Mouse (Mus musculus) myocyte (in vitro differentiated cells): ENCODE measurements around the gene Iqcn.
A peak's percentile ranks its signal among the peaks of the same experiment; 100 is the strongest.

Source experiments
- CEBPB ChIP-seq: IDR thresholded peaks from 2 replicates; pipeline ENCODE4 v1.6.1; 2011; ENCODE audit warnings: mild to moderate bottlenecking, moderate library complexity; ENCODE audit not compliant: poor library complexity, insufficient read depth, severe bottlenecking
- E2F4 ChIP-seq: IDR thresholded peaks from one replicate; pipeline ENCODE4 v1.6.1; 2011; ENCODE audit warnings: mild to moderate bottlenecking, control low read depth, moderate library complexity; ENCODE audit not compliant: insufficient read depth
- MAX ChIP-seq: IDR thresholded peaks from one replicate; pipeline ENCODE4 v1.6.1; 2011; ENCODE audit warnings: low read depth, mild to moderate bottlenecking, control low read depth
- MYOD1 ChIP-seq, 3 experiments: IDR thresholded peaks; one replicate each; pipeline ENCODE4 v1.6.1; 2011; ENCODE audit warnings: control low read depth in 2 of 3, low read depth in 2 of 3, mild to moderate bottlenecking in 2 of 3, moderate library complexity in 1 of 3; ENCODE audit not compliant: insufficient read length in 2 of 3, control insufficient read depth in 1 of 3
- MYOG ChIP-seq, 3 experiments: IDR thresholded peaks; one replicate each; pipeline ENCODE4 v1.6.1; 2011; ENCODE audit warnings: control low read depth in 2 of 3, low read depth in 2 of 3, mild to moderate bottlenecking in 2 of 3; ENCODE audit not compliant: insufficient read length in 2 of 3, control insufficient read depth in 1 of 3, insufficient read depth in 1 of 3
- POLR2A ChIP-seq: IDR thresholded peaks from one replicate; pipeline ENCODE4 v1.6.1; 2011; ENCODE audit warnings: low read depth, mild to moderate bottlenecking, control low read depth, moderate library complexity; ENCODE audit not compliant: insufficient read length
- POLR2AphosphoS2 ChIP-seq: IDR thresholded peaks from one replicate; pipeline ENCODE4 v1.6.1; 2011; ENCODE audit warnings: low read depth, control low read depth; ENCODE audit not compliant: insufficient read length
- REST ChIP-seq: IDR thresholded peaks from one replicate; pipeline ENCODE4 v1.6.1; 2011; ENCODE audit warnings: mild to moderate bottlenecking, control low read depth, moderate library complexity; ENCODE audit not compliant: insufficient read depth, insufficient read length
- SRF ChIP-seq: IDR thresholded peaks from one replicate; pipeline ENCODE4 v1.6.1; 2011; ENCODE audit warnings: low read depth; ENCODE audit not compliant: control insufficient read depth, insufficient read length
- TCF12 ChIP-seq: IDR thresholded peaks from one replicate; pipeline ENCODE4 v1.6.1; 2011; ENCODE audit warnings: mild to moderate bottlenecking, control low read depth; ENCODE audit not compliant: poor library complexity, insufficient read depth, severe bottlenecking
- TCF3 ChIP-seq: IDR thresholded peaks from one replicate; pipeline ENCODE4 v1.6.1; 2011; ENCODE audit warnings: low read depth, control low read depth; ENCODE audit not compliant: insufficient read length
- USF1 ChIP-seq: IDR thresholded peaks from one replicate; pipeline ENCODE4 v1.6.1; 2011; ENCODE audit warnings: low read depth, mild to moderate bottlenecking, control low read depth, moderate library complexity

DNA sequence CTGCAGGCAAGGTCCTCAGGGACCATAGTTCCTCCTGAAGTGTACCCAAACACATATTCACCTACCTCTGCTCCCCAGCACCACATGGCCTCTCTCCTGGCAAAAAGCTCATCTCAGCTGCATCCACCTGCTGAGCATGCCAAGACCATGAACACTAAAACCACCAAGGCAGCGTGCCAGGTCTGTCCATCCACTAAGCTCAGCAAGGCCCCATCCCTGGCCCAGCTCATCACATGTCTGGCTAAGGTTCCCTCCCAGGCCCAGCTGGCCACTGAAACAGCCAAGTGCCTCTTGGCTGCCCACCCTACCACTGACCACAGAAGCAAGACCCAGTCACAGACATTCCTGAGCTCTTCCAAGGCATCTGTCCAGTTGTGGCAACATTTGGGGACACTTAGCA, 7.0 kb downstream of the Iqcn start:
- TF ChIP-seq POLR2A (no peak), SRF (no peak), MYOD1 (IDR thresholded peaks at IDR 0.05; ENCODE audit: control insufficient read depth in 1 of 3, insufficient read length in 2 of 3, low read depth in 2 of 3) (peak in 1 of 3 experiments; percentile 75), REST (no peak), TCF12 (peak; percentile 26), MAX (no peak), USF1 (no peak), CEBPB (no peak), MYOG (IDR thresholded peaks at IDR 0.05; ENCODE audit: control insufficient read depth in 1 of 3, insufficient read depth in 1 of 3, insufficient read length in 2 of 3, low read depth in 2 of 3) (peak; percentile 8 to 82 (median 29)), POLR2AphosphoS2 (no peak), E2F4 (no peak), TCF3 (no peak)
